Mouse (Mus musculus): ENCODE data around the gene Erbin. TPM values are rescaled to one million over a fixed set of nuclear protein-coding genes. Genes with fewer than 3 reads are reported as not detected.

Gene Erbin
- polyA plus RNA-seq, 1 experiment from 2014 or later: 4.1 TPM

GRCm38 (mm10) chr13:103940796-103941195, 20.5 kb upstream of the Erbin start:
- WGBS (ENCODE audit: insufficient replicate concordance): 53% methylated on average over 2 of the region's 2 CpGs
- H3K36me3 ChIP-seq: no peaks in the 10 kb centered on the region
- H3K9ac ChIP-seq: no peak overlapping the region
- no peaks in the 10 kb centered on the region for H3K27me3 ChIP-seq
- no peaks in the 10 kb centered on the region for H3K9me3 ChIP-seq (replicated peaks)
- H3K4me3 ChIP-seq (replicated peaks): no peak overlapping the region
- ATAC-seq (ENCODE audit: low read depth) (no peak), DNase-seq (no peak)
- no peak overlapping the region for H3K27ac ChIP-seq
- H3K4me2 ChIP-seq: no peak overlapping the region
- H3K4me1 ChIP-seq (replicated peaks): no peaks in the 10 kb centered on the region

DNA sequence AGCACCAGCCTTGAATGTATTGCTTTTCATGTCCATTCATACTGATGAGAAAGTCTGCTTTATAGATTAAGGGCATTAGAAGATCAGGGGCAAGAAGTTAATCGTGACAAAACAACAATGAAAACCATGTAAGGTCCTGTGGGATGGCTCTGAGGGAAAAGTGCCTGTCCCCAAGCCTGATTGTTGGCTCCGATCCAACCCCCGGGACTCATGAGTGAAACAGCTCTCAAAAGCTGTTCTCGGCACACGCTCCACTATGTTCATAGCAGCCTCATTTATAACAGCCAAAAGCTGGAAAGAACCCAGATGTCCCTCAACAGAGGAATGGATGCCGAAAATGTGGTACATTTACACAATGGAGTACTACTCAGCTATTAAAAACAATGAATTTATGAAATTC, 4.3 kb upstream of the Erbin start:
- Histone ChIP-seq H3K27me3 (peaks cover 31% of the 10 kb centered on the region), H3K36me3 (no peaks in the 10 kb centered on the region), H3K9ac (no peak overlapping the region), H3K27ac (no peak overlapping the region), H3K4me3 (replicated peaks) (no peak overlapping the region), H3K9me3 (replicated peaks) (no peaks in the 10 kb centered on the region), H3K4me1 (replicated peaks) (peaks cover 12% of the 10 kb centered on the region), H3K4me2 (no peak overlapping the region)
- DNase-seq (no peak), ATAC-seq (ENCODE audit: low read depth) (no peak)
- WGBS (ENCODE audit: insufficient replicate concordance): 83% methylated on average over 6 of the region's 6 CpGs

GRCm38 (mm10) chr13:103923402-103924065, 3.2 kb upstream of the Erbin start:
- Histone ChIP-seq H3K27me3 (peaks cover 31% of the 10 kb centered on the region), H3K9me3 (replicated peaks) (no peaks in the 10 kb centered on the region), H3K4me3 (replicated peaks) (no peak overlapping the region), H3K9ac (no peak overlapping the region), H3K4me2 (no peak overlapping the region), H3K4me1 (replicated peaks) (peaks cover 14% of the 10 kb centered on the region), H3K27ac (no peak overlapping the region), H3K36me3 (no peaks in the 10 kb centered on the region)
- DNase-seq (no peak), ATAC-seq (ENCODE audit: low read depth) (no peak)
- 64% methylated on average over 6 of the region's 6 CpGs for WGBS (ENCODE audit: insufficient replicate concordance)

DNA sequence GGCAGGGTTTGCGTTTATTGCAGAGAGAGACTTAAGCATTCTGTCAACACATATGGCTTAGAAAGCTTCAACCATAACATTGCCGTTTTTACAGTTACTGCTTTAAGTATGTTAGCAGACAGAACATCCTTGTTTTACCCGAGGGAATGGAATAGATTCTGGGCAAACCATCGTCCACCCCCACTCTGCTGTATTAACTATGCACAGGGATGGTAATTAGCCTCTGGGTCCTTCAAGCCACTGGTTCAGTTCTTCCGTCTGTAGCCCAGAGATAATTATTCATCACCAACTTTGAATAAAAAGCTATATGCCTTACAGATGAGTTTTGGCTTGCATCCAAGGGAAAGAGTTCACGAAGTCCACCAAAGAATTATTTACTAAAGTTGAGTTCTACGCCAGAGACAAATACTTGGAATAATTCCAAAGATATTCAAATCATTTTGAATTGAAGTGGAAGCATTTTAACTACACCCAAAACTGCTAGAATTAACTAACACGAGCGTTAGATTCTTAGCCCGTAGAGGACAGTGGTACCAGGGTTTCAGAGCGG, 1.6 kb upstream of the Erbin start:
- H3K9ac ChIP-seq: peak overlapping the region; percentile 91
- H3K4me1 ChIP-seq (replicated peaks): peaks cover 20% of the 10 kb centered on the region
- H3K4me3 ChIP-seq (replicated peaks): peak overlapping the region; percentile 86
- peak overlapping the region; percentile 94 for H3K27ac ChIP-seq
- WGBS (ENCODE audit: insufficient replicate concordance): 36% methylated on average over 11 of the region's 11 CpGs
- no peak for DNase-seq
- peak overlapping the region; percentile 93 for H3K4me2 ChIP-seq
- no peaks in the 10 kb centered on the region for H3K9me3 ChIP-seq (replicated peaks)
- no peak for ATAC-seq (ENCODE audit: low read depth)
- peaks cover 31% of the 10 kb centered on the region for H3K27me3 ChIP-seq
- H3K36me3 ChIP-seq: no peaks in the 10 kb centered on the region

GRCm38 (mm10) chr13:103920933-103921830, 868 bp upstream of the Erbin start:
- H3K9ac ChIP-seq: peak overlapping the region; percentile 91
- DNase-seq (peak; percentile 68), ATAC-seq (ENCODE audit: low read depth) (peak; percentile 87)
- WGBS (ENCODE audit: insufficient replicate concordance): under 1% methylated on average over 83 of the region's 125 CpGs
- H3K36me3 ChIP-seq: no peaks in the 10 kb centered on the region
- H3K9me3 ChIP-seq (replicated peaks): no peaks in the 10 kb centered on the region
- peak overlapping the region; percentile 86 for H3K4me3 ChIP-seq (replicated peaks)
- H3K4me2 ChIP-seq: peak overlapping the region; percentile 93
- H3K4me1 ChIP-seq (replicated peaks): peaks cover 24% of the 10 kb centered on the region
- H3K27me3 ChIP-seq: peaks cover 31% of the 10 kb centered on the region
- peak overlapping the region; percentile 94 for H3K27ac ChIP-seq

GRCm38 (mm10) chr13:103919956-103920260, 406 bp downstream of the Erbin start:
- H3K4me3 ChIP-seq (replicated peaks): peak overlapping the region; percentile 86
- DNase-seq (no peak), ATAC-seq (ENCODE audit: low read depth) (peak; percentile 1; the same call in 1 of the 2 replicates)
- WGBS (ENCODE audit: insufficient replicate concordance): under 1% methylated on average over 20 of the region's 20 CpGs
- H3K4me1 ChIP-seq (replicated peaks): peaks cover 24% of the 10 kb centered on the region
- no peaks in the 10 kb centered on the region for H3K9me3 ChIP-seq (replicated peaks)
- no peaks in the 10 kb centered on the region for H3K36me3 ChIP-seq
- H3K27ac ChIP-seq: peak overlapping the region; percentile 94
- H3K4me2 ChIP-seq: peak overlapping the region; percentile 93
- H3K27me3 ChIP-seq: peaks cover 31% of the 10 kb centered on the region
- H3K9ac ChIP-seq: peak overlapping the region; percentile 91

- under 1% methylated on average over 32 of the region's 32 CpGs for WGBS (ENCODE audit: insufficient replicate concordance)
These were observed 919 bp downstream of the Erbin start for GRCm38 (mm10) chr13:103919234-103919955.

GRCm38 (mm10) chr13:103918432-103918831, 1.9 kb downstream of the Erbin start:
- WGBS (ENCODE audit: insufficient replicate concordance): 41% methylated on average over 3 of the region's 3 CpGs
- ATAC-seq (ENCODE audit: low read depth): no peak

More at GRCm38 (mm10) chr13:103919234-103919955, 919 bp downstream of the Erbin start:
- Histone ChIP-seq H3K4me3 (replicated peaks) (peak overlapping the region; percentile 86), H3K27ac (peak overlapping the region; percentile 94), H3K4me2 (peak overlapping the region; percentile 93), H3K9me3 (replicated peaks) (no peaks in the 10 kb centered on the region), H3K36me3 (no peaks in the 10 kb centered on the region), H3K4me1 (replicated peaks) (peaks cover 24% of the 10 kb centered on the region), H3K27me3 (peaks cover 31% of the 10 kb centered on the region), H3K9ac (peak overlapping the region; percentile 91)
- ATAC-seq (ENCODE audit: low read depth) (peak; percentile 9; the same call in 1 of the 2 replicates), DNase-seq (peak; percentile 25)

DNA sequence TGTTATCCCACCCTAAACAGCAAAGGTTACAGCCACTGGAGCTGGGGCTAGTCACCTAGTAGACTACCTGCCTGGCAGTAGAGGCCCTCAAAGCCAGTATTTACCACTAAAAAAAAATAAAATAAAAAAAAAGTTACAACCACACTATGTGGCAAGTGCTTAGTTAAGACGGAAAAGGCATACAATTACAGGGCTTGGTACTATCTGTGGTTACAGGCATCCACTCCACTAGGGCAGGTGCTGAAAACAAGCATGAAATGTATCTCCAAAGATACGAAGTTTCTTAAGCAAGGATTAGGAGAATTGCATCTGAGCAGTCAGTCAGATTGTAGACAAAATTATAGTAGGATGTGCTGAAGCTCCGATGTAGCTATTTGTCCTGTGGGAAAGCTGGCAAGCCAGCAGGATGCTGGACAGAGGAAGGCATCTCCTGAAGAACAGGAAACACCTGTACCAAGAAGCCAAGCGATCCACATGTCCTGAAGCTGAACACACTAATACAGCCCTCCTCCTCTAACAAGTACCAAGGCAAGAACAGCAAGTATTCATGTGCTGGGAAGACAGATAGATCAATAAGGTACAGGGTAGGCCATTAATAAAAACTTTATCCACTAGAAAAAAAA, 6.1 kb downstream of the Erbin start:
- DNase-seq (no peak), ATAC-seq (ENCODE audit: low read depth) (no peak)
- 46% methylated on average over 4 of the region's 4 CpGs for WGBS (ENCODE audit: insufficient replicate concordance)
- Histone ChIP-seq H3K4me1 (replicated peaks) (peaks cover 24% of the 10 kb centered on the region), H3K27me3 (no peaks in the 10 kb centered on the region), H3K4me3 (replicated peaks) (no peak overlapping the region), H3K9me3 (replicated peaks) (no peaks in the 10 kb centered on the region), H3K9ac (no peak overlapping the region), H3K4me2 (no peak overlapping the region), H3K27ac (no peak overlapping the region), H3K36me3 (no peaks in the 10 kb centered on the region)

More at GRCm38 (mm10) chr13:103918432-103918831, 1.9 kb downstream of the Erbin start:
- Histone ChIP-seq H3K9ac (peak overlapping the region; percentile 91), H3K4me1 (replicated peaks) (peaks cover 27% of the 10 kb centered on the region), H3K27ac (no peak overlapping the region), H3K4me2 (peak overlapping the region; percentile 93), H3K9me3 (replicated peaks) (no peaks in the 10 kb centered on the region), H3K27me3 (peaks cover 26% of the 10 kb centered on the region), H3K4me3 (replicated peaks) (peak overlapping the region; percentile 86), H3K36me3 (no peaks in the 10 kb centered on the region)
- DNase-seq: no peak

DNA sequence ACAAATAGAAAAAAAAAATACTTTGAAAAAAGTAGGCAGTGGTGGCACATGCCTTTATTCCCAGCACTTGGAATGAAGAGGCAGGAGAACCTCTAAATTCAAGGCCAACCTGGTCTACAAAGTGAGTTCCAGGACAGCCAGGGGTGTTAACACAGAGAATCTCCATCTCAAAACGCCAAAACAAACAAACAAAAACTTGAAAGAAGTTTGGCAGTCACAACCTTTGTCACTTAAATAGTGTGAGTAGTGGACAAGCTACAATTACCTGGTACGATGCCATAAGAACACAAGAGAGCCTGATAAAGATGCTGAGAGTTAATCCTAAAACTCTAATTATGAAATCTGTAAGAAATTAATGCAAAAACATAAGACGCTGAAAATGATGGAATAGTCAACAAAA, 8.0 kb downstream of the Erbin start:
- H3K9ac ChIP-seq: no peak overlapping the region
- H3K27me3 ChIP-seq: no peaks in the 10 kb centered on the region
- H3K4me3 ChIP-seq (replicated peaks): no peak overlapping the region
- DNase-seq: no peak
- 74% methylated on average over 3 of the region's 3 CpGs for WGBS (ENCODE audit: insufficient replicate concordance)
- H3K4me2 ChIP-seq: no peak overlapping the region
- no peaks in the 10 kb centered on the region for H3K9me3 ChIP-seq (replicated peaks)
- H3K4me1 ChIP-seq (replicated peaks): peaks cover 17% of the 10 kb centered on the region
- ATAC-seq (ENCODE audit: low read depth): no peak
- no peak overlapping the region for H3K27ac ChIP-seq
- H3K36me3 ChIP-seq: no peaks in the 10 kb centered on the region
